Mouse (Mus musculus): ENCODE results near the gene Naa80. TPM values are rescaled to one million over a fixed set of nuclear protein-coding genes. Genes with fewer than 3 reads are reported as not detected.

The Naa80 gene
- polyA plus RNA-seq, 1 experiment from 2014 or later = 11.3 TPM

DNA sequence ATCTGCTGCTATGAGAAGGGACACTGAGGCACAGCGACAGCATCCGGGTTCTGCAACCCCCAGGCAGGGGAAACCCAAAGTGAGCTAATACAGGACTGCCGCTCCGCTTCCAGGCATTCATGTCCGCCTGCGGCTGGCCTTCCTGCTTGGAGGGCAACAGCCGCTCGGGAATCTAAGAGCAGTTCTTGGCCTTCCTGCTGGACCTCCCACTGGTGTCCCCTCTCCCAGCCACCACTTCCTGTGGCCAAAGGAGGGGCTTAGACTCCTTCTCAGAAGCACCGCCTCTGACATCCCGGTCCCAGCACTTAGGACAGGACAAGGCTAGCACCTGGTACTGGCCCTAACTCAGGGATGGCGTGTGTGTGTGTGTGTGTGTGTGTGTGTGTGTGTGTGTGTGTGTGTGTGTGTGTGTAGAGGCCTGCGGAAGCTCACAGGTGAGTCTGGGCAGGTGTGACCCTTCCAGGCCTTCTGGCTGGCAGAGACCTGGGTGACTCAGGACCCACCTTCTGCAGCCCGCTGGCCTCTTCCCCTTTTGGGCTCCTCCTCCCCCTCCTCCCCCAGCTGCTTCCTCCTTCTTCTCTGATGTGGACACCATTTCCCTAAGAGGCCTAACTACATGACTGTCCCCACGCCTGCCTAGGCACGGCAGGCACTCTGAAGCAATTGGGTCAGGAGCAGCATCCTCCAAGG is 50.2 kb downstream of the Naa80 start:
- 40% methylated on average over 15 of the region's 15 CpGs for WGBS
- H3K4me1 ChIP-seq (replicated peaks; ENCODE audit: control insufficient read depth, insufficient read depth, low read length) = peaks cover 61% of the 10 kb centered on the region
- no peak for DNase-seq (ENCODE audit: low spot score)
- 0 out of 2 replicates have a peak, but pooled peaks cover 8% of the 10 kb centered on the region for H3K36me3 ChIP-seq (ENCODE audit: control insufficient read depth, insufficient read depth, low read length)
- H3K9me3 ChIP-seq (ENCODE audit: control insufficient read depth, low read length) = no peaks in the 10 kb centered on the region
- ATAC-seq (ENCODE audit: low FRiP score) = no peak
- no peak overlapping the region; the same call in 1 of the 2 replicates for H3K4me3 ChIP-seq (ENCODE audit: low read depth, low read length)
- H3K27me3 ChIP-seq (ENCODE audit: control insufficient read depth, insufficient read depth, low read length) = no peaks in the 10 kb centered on the region
- peak overlapping the region; percentile 99 for H3K27ac ChIP-seq (ENCODE audit: low read depth, low read length)
- peak overlapping the region; percentile 51 for H3K4me2 ChIP-seq (replicated peaks; ENCODE audit: low read depth, low read length)
- peak overlapping the region; percentile 71 for H3K9ac ChIP-seq (ENCODE audit: low read depth, low read length)

DNA sequence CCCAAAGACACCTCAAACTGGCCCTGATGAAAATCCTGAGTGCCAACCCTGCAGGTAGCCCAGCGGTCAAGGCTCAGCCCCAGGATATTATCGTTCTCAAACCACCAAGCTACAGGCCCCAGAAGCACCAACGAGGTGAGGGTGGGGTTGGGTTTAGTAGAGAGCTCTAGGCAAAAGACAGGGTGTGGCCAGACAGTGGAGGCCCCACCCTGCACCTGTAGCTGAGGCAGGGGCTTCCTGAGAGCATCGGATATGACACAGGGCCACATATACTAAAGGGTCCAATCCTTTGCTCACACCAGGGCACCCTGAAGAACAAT is 50.7 kb downstream of the Naa80 start:
- peak overlapping the region; percentile 71 for H3K9ac ChIP-seq (ENCODE audit: low read depth, low read length)
- H3K4me3 ChIP-seq (ENCODE audit: low read depth, low read length) = peak overlapping the region; percentile 10
- peak overlapping the region; percentile 51 for H3K4me2 ChIP-seq (replicated peaks; ENCODE audit: low read depth, low read length)
- no peaks in the 10 kb centered on the region for H3K9me3 ChIP-seq (ENCODE audit: control insufficient read depth, low read length)
- peaks cover 61% of the 10 kb centered on the region for H3K4me1 ChIP-seq (replicated peaks; ENCODE audit: control insufficient read depth, insufficient read depth, low read length)
- H3K27me3 ChIP-seq (ENCODE audit: control insufficient read depth, insufficient read depth, low read length) = no peaks in the 10 kb centered on the region
- 0 out of 2 replicates have a peak, but pooled peaks cover 4% of the 10 kb centered on the region for H3K36me3 ChIP-seq (ENCODE audit: control insufficient read depth, insufficient read depth, low read length)
- ATAC-seq (ENCODE audit: low FRiP score) (no peak), DNase-seq (ENCODE audit: low spot score) (no peak)
- H3K27ac ChIP-seq (ENCODE audit: low read depth, low read length) = peak overlapping the region; percentile 99
- 37% methylated on average over 4 of the region's 4 CpGs for WGBS

DNA sequence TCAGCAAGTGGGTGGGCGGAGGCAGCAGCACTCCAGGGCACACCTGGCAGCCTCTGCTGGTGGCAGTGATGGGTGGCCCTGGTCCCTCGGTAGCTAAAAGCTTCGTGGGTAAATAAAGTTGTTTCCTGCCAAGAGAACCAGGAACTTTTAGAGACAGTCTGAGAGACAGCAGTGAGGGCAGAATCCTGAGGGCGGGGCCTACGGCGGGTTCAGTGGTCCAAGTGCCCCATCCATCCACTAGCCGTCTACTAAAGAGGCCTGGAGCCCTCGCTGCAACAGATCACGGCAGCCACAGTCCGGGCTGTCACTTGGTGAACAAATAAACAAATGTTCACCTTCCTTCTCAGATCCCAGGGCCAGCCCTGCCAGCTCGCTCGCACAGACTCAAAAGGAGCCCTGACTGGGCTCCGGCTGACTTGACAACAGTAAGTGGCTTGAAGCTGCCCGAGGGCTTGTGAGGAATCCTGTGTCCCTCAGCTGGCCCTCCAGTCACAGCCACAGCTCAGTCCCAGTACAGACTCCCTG is 51.3 kb downstream of the Naa80 start:
- peak overlapping the region; percentile 51 for H3K4me2 ChIP-seq (replicated peaks; ENCODE audit: low read depth, low read length)
- DNase-seq (ENCODE audit: low spot score) (peak; percentile 69), ATAC-seq (ENCODE audit: low FRiP score) (peak; percentile 2; the same call in 1 of the 2 replicates)
- 12% methylated on average over 14 of the region's 14 CpGs for WGBS
- peak overlapping the region; percentile 71 for H3K9ac ChIP-seq (ENCODE audit: low read depth, low read length)
- no peaks in the 10 kb centered on the region for H3K9me3 ChIP-seq (ENCODE audit: control insufficient read depth, low read length)
- peaks cover 59% of the 10 kb centered on the region for H3K4me1 ChIP-seq (replicated peaks; ENCODE audit: control insufficient read depth, insufficient read depth, low read length)
- peak overlapping the region; percentile 25 for H3K4me3 ChIP-seq (ENCODE audit: low read depth, low read length)
- H3K36me3 ChIP-seq (ENCODE audit: control insufficient read depth, insufficient read depth, low read length) = 0 out of 2 replicates have a peak, but pooled peaks cover 2% of the 10 kb centered on the region
- no peaks in the 10 kb centered on the region for H3K27me3 ChIP-seq (ENCODE audit: control insufficient read depth, insufficient read depth, low read length)
- peak overlapping the region; percentile 99 for H3K27ac ChIP-seq (ENCODE audit: low read depth, low read length)

DNA sequence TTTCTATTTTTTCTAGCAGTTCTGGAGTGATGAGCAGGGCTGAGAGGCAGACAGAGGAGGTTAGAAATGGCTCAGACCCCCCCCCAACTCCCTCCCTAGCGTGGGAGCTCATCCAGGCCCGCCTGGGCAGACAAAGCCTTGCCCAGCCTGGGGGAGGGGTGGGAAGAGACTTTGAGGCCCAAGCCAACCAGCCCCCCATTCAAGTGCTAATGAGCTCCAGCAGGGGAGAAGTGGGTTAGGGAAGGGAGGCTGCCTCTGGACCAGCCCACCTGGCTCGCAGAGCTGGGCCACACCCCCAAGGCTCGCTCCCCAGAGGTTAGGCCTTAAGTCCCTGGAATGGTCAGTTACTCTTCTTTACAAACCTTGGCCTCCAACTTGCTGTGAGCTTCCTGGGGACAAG is 51.9 kb downstream of the Naa80 start:
- peak overlapping the region; percentile 51 for H3K4me2 ChIP-seq (replicated peaks; ENCODE audit: low read depth, low read length)
- ATAC-seq (ENCODE audit: low FRiP score) (peak; percentile 57), DNase-seq (ENCODE audit: low spot score) (peak; percentile 89)
- H3K36me3 ChIP-seq (ENCODE audit: control insufficient read depth, insufficient read depth, low read length) = no peaks in the 10 kb centered on the region
- H3K9ac ChIP-seq (ENCODE audit: low read depth, low read length) = peak overlapping the region; percentile 71
- H3K9me3 ChIP-seq (ENCODE audit: control insufficient read depth, low read length) = no peaks in the 10 kb centered on the region
- peak overlapping the region; percentile 99 for H3K27ac ChIP-seq (ENCODE audit: low read depth, low read length)
- no peaks in the 10 kb centered on the region for H3K27me3 ChIP-seq (ENCODE audit: control insufficient read depth, insufficient read depth, low read length)
- H3K4me3 ChIP-seq (ENCODE audit: low read depth, low read length) = peak overlapping the region; percentile 25
- H3K4me1 ChIP-seq (replicated peaks; ENCODE audit: control insufficient read depth, insufficient read depth, low read length) = peaks cover 61% of the 10 kb centered on the region
- WGBS = 0% methylated on average over 4 of the region's 4 CpGs

DNA sequence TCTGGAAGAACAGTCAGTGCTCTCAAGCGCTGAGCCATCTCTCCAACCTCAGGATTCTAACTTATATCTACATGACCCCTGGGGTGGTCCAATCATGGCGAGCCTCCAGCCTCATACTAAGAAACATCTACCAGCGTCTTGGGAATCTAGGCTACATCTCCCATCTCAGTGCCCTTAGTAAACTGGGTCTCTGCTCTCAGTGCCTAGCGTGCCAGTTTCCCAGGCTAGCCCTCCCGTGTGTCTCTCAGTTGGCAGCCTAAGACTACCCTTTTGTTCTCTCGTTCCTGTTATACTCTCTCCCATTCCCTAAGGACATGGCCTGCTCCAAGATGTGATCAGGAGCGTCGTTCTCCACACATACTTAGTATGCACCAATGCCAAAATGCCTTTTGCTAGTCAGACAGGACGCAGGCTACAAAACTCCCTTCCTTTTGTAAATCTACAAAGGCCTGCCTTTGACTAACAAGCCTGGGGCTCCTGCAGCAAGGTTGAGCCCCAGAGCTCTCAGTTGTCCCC is 52.7 kb downstream of the Naa80 start:
- H3K4me1 ChIP-seq (replicated peaks; ENCODE audit: control insufficient read depth, insufficient read depth, low read length) = peaks cover 59% of the 10 kb centered on the region
- H3K27ac ChIP-seq (ENCODE audit: low read depth, low read length) = peak overlapping the region; percentile 99
- peak overlapping the region; percentile 87 for H3K4me2 ChIP-seq (replicated peaks; ENCODE audit: low read depth, low read length)
- peak overlapping the region; percentile 91 for H3K4me3 ChIP-seq (ENCODE audit: low read depth, low read length)
- no peak for DNase-seq (ENCODE audit: low spot score)
- H3K36me3 ChIP-seq (ENCODE audit: control insufficient read depth, insufficient read depth, low read length) = no peaks in the 10 kb centered on the region
- 39% methylated on average over 9 of the region's 9 CpGs for WGBS
- no peaks in the 10 kb centered on the region for H3K9me3 ChIP-seq (ENCODE audit: control insufficient read depth, low read length)
- peak overlapping the region; percentile 94 for H3K9ac ChIP-seq (ENCODE audit: low read depth, low read length)
- no peak for ATAC-seq (ENCODE audit: low FRiP score)
- no peaks in the 10 kb centered on the region for H3K27me3 ChIP-seq (ENCODE audit: control insufficient read depth, insufficient read depth, low read length)

DNA sequence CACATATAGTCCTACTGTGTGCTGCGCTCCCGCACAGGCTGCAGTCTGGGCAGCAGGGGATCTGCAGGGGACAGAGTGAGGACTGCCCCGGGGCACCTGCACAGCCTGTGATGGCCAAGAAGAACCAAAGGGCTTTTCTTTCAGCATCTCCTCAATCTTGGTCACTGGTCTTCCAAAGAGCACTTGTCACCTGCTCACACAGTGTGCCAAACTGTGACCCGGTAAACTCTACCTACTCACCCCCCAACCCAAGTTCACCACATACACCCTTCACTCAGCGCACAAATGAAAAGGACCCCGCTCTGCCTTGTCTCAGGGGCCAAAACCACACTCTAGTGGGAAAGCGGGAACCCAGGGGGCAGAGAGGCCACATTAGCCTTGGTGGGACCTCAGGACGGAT is 53.2 kb downstream of the Naa80 start:
- Histone ChIP-seq H3K27me3 (ENCODE audit: control insufficient read depth, insufficient read depth, low read length) (no peaks in the 10 kb centered on the region), H3K9ac (ENCODE audit: low read depth, low read length) (peak overlapping the region; percentile 94), H3K4me1 (replicated peaks; ENCODE audit: control insufficient read depth, insufficient read depth, low read length) (peaks cover 57% of the 10 kb centered on the region), H3K9me3 (ENCODE audit: control insufficient read depth, low read length) (no peaks in the 10 kb centered on the region), H3K4me2 (replicated peaks; ENCODE audit: low read depth, low read length) (peak overlapping the region; percentile 87), H3K27ac (ENCODE audit: low read depth, low read length) (peak overlapping the region; percentile 99), H3K36me3 (ENCODE audit: control insufficient read depth, insufficient read depth, low read length) (no peaks in the 10 kb centered on the region), H3K4me3 (ENCODE audit: low read depth, low read length) (peak overlapping the region; percentile 91)
- WGBS = 69% methylated on average over 8 of the region's 8 CpGs
- DNase-seq (ENCODE audit: low spot score) (no peak), ATAC-seq (ENCODE audit: low FRiP score) (no peak)

DNA sequence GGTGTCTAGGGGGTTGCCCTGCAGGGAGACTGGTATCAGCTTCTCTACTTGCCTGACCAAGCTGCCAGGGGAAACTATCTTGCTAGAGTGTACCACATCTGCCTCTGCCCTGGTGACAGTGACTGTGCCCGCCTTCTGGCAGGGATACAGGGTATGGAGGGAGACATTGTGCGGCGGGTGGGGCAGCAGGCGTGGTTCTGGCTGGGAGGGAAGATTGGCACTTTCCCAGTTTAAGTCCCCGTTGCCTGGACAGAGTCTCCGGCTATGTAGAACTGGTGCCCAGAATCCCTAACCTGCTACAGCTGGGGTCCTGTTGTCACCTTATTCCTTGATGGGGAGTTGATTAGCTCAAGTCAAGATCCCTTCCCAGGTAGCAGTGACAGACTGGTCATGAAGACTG is 53.8 kb downstream of the Naa80 start:
- Histone ChIP-seq H3K27me3 (ENCODE audit: control insufficient read depth, insufficient read depth, low read length) (no peaks in the 10 kb centered on the region), H3K36me3 (ENCODE audit: control insufficient read depth, insufficient read depth, low read length) (no peaks in the 10 kb centered on the region), H3K9me3 (ENCODE audit: control insufficient read depth, low read length) (no peaks in the 10 kb centered on the region), H3K4me2 (replicated peaks; ENCODE audit: low read depth, low read length) (peak overlapping the region; percentile 87), H3K27ac (ENCODE audit: low read depth, low read length) (peak overlapping the region; percentile 99), H3K9ac (ENCODE audit: low read depth, low read length) (peak overlapping the region; percentile 94), H3K4me3 (ENCODE audit: low read depth, low read length) (peak overlapping the region; percentile 91), H3K4me1 (replicated peaks; ENCODE audit: control insufficient read depth, insufficient read depth, low read length) (peaks cover 52% of the 10 kb centered on the region)
- no peak for ATAC-seq (ENCODE audit: low FRiP score)
- DNase-seq (ENCODE audit: low spot score) = no peak
- WGBS = 56% methylated on average over 6 of the region's 6 CpGs

DNA sequence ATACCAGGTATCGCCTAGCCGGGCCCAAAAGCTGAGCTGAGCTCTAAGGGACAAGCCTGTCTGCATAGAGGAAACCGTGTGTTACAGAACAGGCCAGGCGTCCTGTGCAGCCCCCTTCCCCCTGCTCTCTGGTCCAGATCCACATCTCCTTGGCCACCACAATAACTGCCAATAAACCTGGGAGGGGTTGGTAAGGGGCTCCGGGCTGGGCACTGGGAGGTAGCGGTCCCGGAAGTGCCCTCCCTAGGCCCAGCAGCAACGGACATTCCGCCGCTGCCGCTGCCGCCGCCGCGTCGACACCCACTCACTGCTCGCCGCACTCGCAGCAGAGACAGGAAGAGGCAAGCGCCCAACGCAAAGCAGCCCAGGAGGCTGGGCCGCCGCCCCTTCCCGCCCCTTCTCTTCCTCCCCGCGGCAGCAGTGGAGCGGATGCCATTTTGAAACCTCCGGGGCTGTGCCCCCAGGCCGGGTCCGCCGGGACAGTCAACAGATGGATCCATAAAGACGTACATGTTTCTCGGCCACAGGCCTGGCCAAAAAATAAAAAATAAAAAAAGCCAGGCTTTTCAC is 54.5 kb downstream of the Naa80 start:
- ATAC-seq (ENCODE audit: low FRiP score) (no peak), DNase-seq (ENCODE audit: low spot score) (peak; percentile 75)
- Histone ChIP-seq H3K4me1 (replicated peaks; ENCODE audit: control insufficient read depth, insufficient read depth, low read length) (peaks cover 45% of the 10 kb centered on the region), H3K4me3 (ENCODE audit: low read depth, low read length) (peak overlapping the region; percentile 91), H3K27ac (ENCODE audit: low read depth, low read length) (peak overlapping the region; percentile 99), H3K36me3 (ENCODE audit: control insufficient read depth, insufficient read depth, low read length) (no peaks in the 10 kb centered on the region), H3K4me2 (replicated peaks; ENCODE audit: low read depth, low read length) (peak overlapping the region; percentile 87), H3K9ac (ENCODE audit: low read depth, low read length) (peak overlapping the region; percentile 94), H3K9me3 (ENCODE audit: control insufficient read depth, low read length) (no peaks in the 10 kb centered on the region), H3K27me3 (ENCODE audit: control insufficient read depth, insufficient read depth, low read length) (no peaks in the 10 kb centered on the region)
- whole genome bisulfite sequencing = 2% methylated on average over 27 of the region's 33 CpGs
